Comparison of ENCODE assay signal across 33 mouse cellular contexts in the genomic region with DNA sequence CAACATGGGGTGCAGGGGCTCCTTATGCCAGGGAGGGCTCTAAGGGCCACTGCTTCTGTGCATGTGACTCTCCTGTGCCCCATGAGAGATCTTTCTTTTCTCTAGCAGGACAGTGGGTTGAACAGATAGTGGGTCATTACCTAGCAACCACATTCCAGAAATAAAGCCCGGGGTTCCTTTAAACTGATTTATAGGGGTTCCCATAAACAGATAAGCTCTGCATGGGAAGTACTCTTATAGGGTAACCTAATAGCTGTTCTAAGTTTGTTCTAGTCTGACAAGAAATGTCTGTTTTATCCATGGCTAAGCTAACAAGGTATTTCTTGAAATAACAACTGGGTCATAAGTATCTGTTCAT. TPM values are rescaled to one million over a fixed set of nuclear protein-coding genes. Genes with fewer than 3 reads are reported as not detected.
DNase-seq lines count a peak whose midpoint lies in the region; ATAC-seq and TF ChIP-seq lines count a peak whose summit lies in the region.
"Had no signal": no experiment of that assay in that cellular context is flagged by ENCODE, and none has a peak within 500 bp of the region (broad histone marks: within the 10 kb centered on the region; RNA-seq: fewer than 3 reads in every experiment).

No protein-coding gene starts in this region.

- WGBS in heart, embryonic 11.5 days (ENCODE audit: insufficient replicate concordance) = 85% methylated on average over 1 of the region's 1 CpGs
- 72% methylated on average over 1 of the region's 1 CpGs for WGBS in heart, embryonic 10.5 days
- 69% methylated on average over 1 of the region's 1 CpGs for WGBS in stomach, embryonic 15.5 days
- 75% methylated on average over 1 of the region's 1 CpGs for WGBS in stomach, postnatal 0 days
- 35% methylated on average over 1 of the region's 1 CpGs for WGBS in liver, embryonic 15.5 days (ENCODE audit: insufficient replicate concordance)

- H3K27me3 ChIP-seq in heart, embryonic 11.5 days (ENCODE audit: control insufficient read depth, insufficient read depth, low read length) = no peaks in the 10 kb centered on the region
- H3K27me3 ChIP-seq in heart, embryonic 10.5 days (ENCODE audit: insufficient read depth, poor library complexity, severe bottlenecking) = no peaks in the 10 kb centered on the region; the same call in 1 of the 2 replicates
- no peaks in the 10 kb centered on the region for H3K27me3 ChIP-seq in stomach, embryonic 15.5 days (replicated peaks)
- no peaks in the 10 kb centered on the region for H3K27me3 ChIP-seq in stomach, postnatal 0 days (ENCODE audit: control insufficient read depth, insufficient read depth, low read length)
- H3K27me3 ChIP-seq in liver, embryonic 15.5 days = no peaks in the 10 kb centered on the region
- H3K27me3 ChIP-seq: CH12.LX; forebrain, embryonic 15.5 days; hindbrain, embryonic 12.5 days; limb, embryonic 15.5 days; midbrain, embryonic 13.5 days; neural tube, embryonic 13.5 days; Patski had no signal

- ATAC-seq in heart, embryonic 11.5 days (replicated peaks; ENCODE audit: insufficient number of reproducible peaks, low FRiP score, low TSS enrichment) = no peak
- peak; percentile 37; the same call in 1 of the 2 replicates for ATAC-seq in stomach, embryonic 15.5 days (ENCODE audit: insufficient read depth, low FRiP score, low read depth)
- ATAC-seq in stomach, postnatal 0 days (ENCODE audit: low FRiP score, low TSS enrichment) = no peak
- peak; percentile 53 for ATAC-seq in liver, embryonic 15.5 days (ENCODE audit: insufficient read depth)
- no peak for ATAC-seq in inflammation-experienced regulatory T-cells, adult 6 months
- ATAC-seq: forebrain, embryonic 15.5 days; hindbrain, postnatal 0 days; midbrain, embryonic 13.5 days; Patski had no signal

- TF ChIP-seq CTCF in stomach, postnatal 0 days (IDR thresholded peaks at IDR 0.05; ENCODE audit: low read depth) = no peak

- H3K27ac ChIP-seq in heart, embryonic 11.5 days (ENCODE audit: low read depth, low read length) = peak overlapping the region; percentile 47; the same call in 1 of the 2 replicates
- no peak overlapping the region for H3K27ac ChIP-seq in heart, embryonic 10.5 days
- H3K27ac ChIP-seq in stomach, embryonic 15.5 days = no peak overlapping the region
- H3K27ac ChIP-seq in stomach, postnatal 0 days (replicated peaks) = no peak overlapping the region
- H3K27ac ChIP-seq in liver, embryonic 15.5 days (replicated peaks) = peak overlapping the region; percentile 98
- H3K27ac ChIP-seq: embryonic facial prominence, embryonic 10.5 days; embryonic facial prominence, embryonic 15.5 days; forebrain, embryonic 10.5 days; forebrain, embryonic 15.5 days; hindbrain, embryonic 12.5 days; hindbrain, postnatal 0 days; kidney, postnatal 0 days; limb, embryonic 10.5 days; limb, embryonic 15.5 days; midbrain, embryonic 13.5 days; neural tube, embryonic 13.5 days had no signal

- no peaks in the 10 kb centered on the region for H3K9me3 ChIP-seq in heart, embryonic 11.5 days (replicated peaks; ENCODE audit: control insufficient read depth, low read length)
- no peaks in the 10 kb centered on the region for H3K9me3 ChIP-seq in heart, embryonic 10.5 days
- H3K9me3 ChIP-seq in stomach, embryonic 15.5 days = no peaks in the 10 kb centered on the region
- no peaks in the 10 kb centered on the region for H3K9me3 ChIP-seq in stomach, postnatal 0 days (ENCODE audit: control insufficient read depth, low read length)
- H3K9me3 ChIP-seq in liver, embryonic 15.5 days (replicated peaks) = no peaks in the 10 kb centered on the region
- H3K9me3 ChIP-seq: embryonic facial prominence, embryonic 10.5 days; embryonic facial prominence, embryonic 15.5 days; forebrain, embryonic 15.5 days; limb, embryonic 10.5 days; limb, embryonic 15.5 days; neural tube, embryonic 13.5 days had no signal

- H3K4me3 ChIP-seq in heart, embryonic 11.5 days (ENCODE audit: low read depth, low read length) = no peak overlapping the region
- no peak overlapping the region for H3K4me3 ChIP-seq in heart, embryonic 10.5 days
- H3K4me3 ChIP-seq in stomach, embryonic 15.5 days (replicated peaks) = no peak overlapping the region
- H3K4me3 ChIP-seq in stomach, postnatal 0 days (ENCODE audit: low read depth, low read length) = no peak overlapping the region
- no peak overlapping the region for H3K4me3 ChIP-seq in liver, embryonic 15.5 days (replicated peaks)
- H3K4me3 ChIP-seq: embryonic facial prominence, embryonic 10.5 days; embryonic facial prominence, embryonic 15.5 days; forebrain, embryonic 10.5 days; forebrain, embryonic 15.5 days; hindbrain, embryonic 12.5 days; limb, embryonic 10.5 days; limb, embryonic 15.5 days; midbrain, embryonic 13.5 days; neural tube, embryonic 13.5 days had no signal

- H3K4me2 ChIP-seq in heart, embryonic 11.5 days = no peak overlapping the region
- no peak overlapping the region for H3K4me2 ChIP-seq in stomach, embryonic 15.5 days
- no peak overlapping the region for H3K4me2 ChIP-seq in stomach, postnatal 0 days (replicated peaks; ENCODE audit: low read depth)
- H3K4me2 ChIP-seq in liver, embryonic 15.5 days = peak overlapping the region; percentile 64
- H3K4me2 ChIP-seq: embryonic facial prominence, embryonic 15.5 days; forebrain, embryonic 15.5 days; hindbrain, embryonic 12.5 days; limb, embryonic 15.5 days; midbrain, embryonic 13.5 days; neural tube, embryonic 13.5 days had no signal

- no peak for TF ChIP-seq EP300 in stomach, postnatal 0 days (optimal IDR thresholded peaks at IDR 0.05)

- no peak overlapping the region for H3K9ac ChIP-seq in heart, embryonic 11.5 days (ENCODE audit: low read depth, low read length)
- no peak overlapping the region for H3K9ac ChIP-seq in stomach, embryonic 15.5 days
- no peak overlapping the region for H3K9ac ChIP-seq in stomach, postnatal 0 days (ENCODE audit: low read length)
- H3K9ac ChIP-seq in liver, embryonic 15.5 days = peak overlapping the region; percentile 52
- H3K9ac ChIP-seq: embryonic facial prominence, embryonic 15.5 days; forebrain, embryonic 15.5 days; hindbrain, embryonic 12.5 days; limb, embryonic 15.5 days; midbrain, embryonic 13.5 days; neural tube, embryonic 13.5 days had no signal

- H3K4me1 ChIP-seq in heart, embryonic 11.5 days (ENCODE audit: control insufficient read depth, insufficient read depth, low read length) = no peaks in the 10 kb centered on the region
- 0 out of 2 replicates have a peak, but pooled peaks cover 7% of the 10 kb centered on the region for H3K4me1 ChIP-seq in heart, embryonic 10.5 days
- H3K4me1 ChIP-seq in stomach, embryonic 15.5 days = no peaks in the 10 kb centered on the region
- no peaks in the 10 kb centered on the region for H3K4me1 ChIP-seq in stomach, postnatal 0 days (replicated peaks; ENCODE audit: control insufficient read depth, insufficient read depth)
- H3K4me1 ChIP-seq in liver, embryonic 15.5 days (replicated peaks) = peaks cover 58% of the 10 kb centered on the region
- H3K4me1 ChIP-seq: embryonic facial prominence, embryonic 15.5 days; limb, embryonic 10.5 days; limb, embryonic 15.5 days; neural tube, embryonic 13.5 days had no signal

- no peak for DNase-seq in heart, embryonic 10.5 days (ENCODE audit: low spot score)
- DNase-seq in stomach, postnatal 0 days (ENCODE audit: low spot score) = no peak
- DNase-seq in adipocyte (ENCODE audit: low spot score) = no peak
- DNase-seq: adrenal gland, adult 2 months; adrenal gland, postnatal 36 days; cerebellum, adult 2 months; cerebellum, postnatal 25 days; gastrocnemius, postnatal 25 days; heart, adult 11 months; heart, postnatal 14 days; kidney, adult 8-10 months; kidney, postnatal 4 days; layer of hippocampus, postnatal 36 days; lung, postnatal 36 days; right cerebral cortex, postnatal 4 days; thymus, postnatal 14 days had no signal

- H3K36me3 ChIP-seq in heart, embryonic 11.5 days (ENCODE audit: control insufficient read depth, insufficient read depth, low read length) = peaks cover 4% of the 10 kb centered on the region; the same call in 1 of the 2 replicates
- H3K36me3 ChIP-seq in heart, embryonic 10.5 days = peaks cover 9% of the 10 kb centered on the region; the same call in 1 of the 2 replicates
- H3K36me3 ChIP-seq in stomach, embryonic 15.5 days = no peaks in the 10 kb centered on the region
- no peaks in the 10 kb centered on the region for H3K36me3 ChIP-seq in stomach, postnatal 0 days (ENCODE audit: control insufficient read depth, insufficient read depth, low read length)
- H3K36me3 ChIP-seq in liver, embryonic 15.5 days (replicated peaks) = peaks cover 23% of the 10 kb centered on the region
- H3K36me3 ChIP-seq: embryonic facial prominence, embryonic 10.5 days; embryonic facial prominence, embryonic 15.5 days; forebrain, embryonic 10.5 days; forebrain, embryonic 15.5 days; hindbrain, embryonic 12.5 days; limb, embryonic 10.5 days; limb, embryonic 15.5 days; midbrain, embryonic 13.5 days; neural tube, embryonic 13.5 days had no signal

RNA-seq across cellular contexts. Expression of gene Atg16l1, which starts 43.1 kb away (rescaled TPM):
- polyA plus RNA-seq in heart, embryonic 11.5 days (2014; fragmentation: Nextera tagmentation; extraction: Ambion mirVana) = 25.1 and 30.5 TPM in 2 replicates
- polyA plus RNA-seq in heart, embryonic 10.5 days (2016; fragmentation: Nextera tagmentation; extraction: Ambion mirVana) = 32.1 and 33.5 TPM in 2 replicates
- polyA plus RNA-seq in stomach, embryonic 15.5 days (2015; fragmentation: Nextera tagmentation; extraction: Ambion mirVana) = 28.0 and 29.7 TPM in 2 replicates
- polyA plus RNA-seq in stomach, postnatal 0 days (2015; fragmentation: Nextera tagmentation; extraction: Ambion mirVana) = 14.6 and 15.7 TPM in 2 replicates
- 15.0 and 16.4 TPM in 2 replicates for polyA plus RNA-seq in liver, embryonic 15.5 days (2015; fragmentation: Nextera tagmentation; extraction: Ambion mirVana)
- 10 to 100 TPM; 12.6 to 23.9 (median 21.1) TPM for polyA plus RNA-seq in inflammation-experienced regulatory T-cells, adult 6 months (2017; shearing (Covaris generic))

Comparison
In these comparisons a context has a peak if more than half of its experiments do, and no peak if none do; other contexts are left out.
1. ATAC-seq: peak in stomach, embryonic 15.5 days (single experiment) and liver, embryonic 15.5 days (single experiment); none in heart, embryonic 11.5 days (single experiment), stomach, postnatal 0 days (single experiment) and inflammation-experienced regulatory T-cells, adult 6 months (single experiment).
2. H3K27ac ChIP-seq: peak in heart, embryonic 11.5 days (single experiment) and liver, embryonic 15.5 days (single experiment); none in heart, embryonic 10.5 days (single experiment), stomach, embryonic 15.5 days (single experiment) and stomach, postnatal 0 days (single experiment).